ENCODE assay signal across 8 mouse cellular contexts in genomic region chr13:42867026-42867425, GRCm38 (mm10).
DNase-seq lines count a peak whose midpoint lies in the region; ATAC-seq and TF ChIP-seq lines count a peak whose summit lies in the region.

No protein-coding gene starts in this region.

- peak overlapping the region; percentile 91 for H3K4me2 ChIP-seq in heart, embryonic 15.5 days
- peak overlapping the region; percentile 44 for H3K4me2 ChIP-seq in liver, embryonic 14.5 days (ENCODE audit: low read depth)
- peak overlapping the region; percentile 84 for H3K4me2 ChIP-seq in stomach, embryonic 16.5 days (ENCODE audit: low read depth, low read length)

- no peak for TF ChIP-seq EP300 in liver, embryonic 14.5 days (IDR thresholded peaks at IDR 0.05; ENCODE audit: low read depth)

- 29% methylated on average over 6 of the region's 6 CpGs for WGBS in heart, embryonic 15.5 days
- 23% methylated on average over 6 of the region's 6 CpGs for WGBS in liver, embryonic 14.5 days (ENCODE audit: insufficient replicate concordance)
- WGBS in stomach, embryonic 16.5 days: 28% methylated on average over 6 of the region's 6 CpGs

- ATAC-seq in cerebellum, adult (ENCODE audit: insufficient number of reproducible peaks, low FRiP score, low TSS enrichment): no peak
- no peak for ATAC-seq in heart, embryonic 15.5 days (replicated peaks; ENCODE audit: insufficient number of reproducible peaks, insufficient read depth, low FRiP score, low read depth)
- ATAC-seq in liver, embryonic 14.5 days (ENCODE audit: insufficient read depth): no peak
- no peak for ATAC-seq in stomach, embryonic 16.5 days (ENCODE audit: insufficient read depth, low FRiP score)

- H3K27ac ChIP-seq in bone marrow macrophage, adult 2 months (ENCODE audit: insufficient read depth, low read depth, low read length): no peak overlapping the region
- H3K27ac ChIP-seq in heart, embryonic 15.5 days: no peak overlapping the region
- no peak overlapping the region for H3K27ac ChIP-seq in liver, embryonic 14.5 days
- H3K27ac ChIP-seq in stomach, embryonic 16.5 days (ENCODE audit: low read length): no peak overlapping the region

- peaks cover 2% of the 10 kb centered on the region; the same call in 1 of the 2 replicates for H3K4me1 ChIP-seq in bone marrow macrophage, adult 2 months (ENCODE audit: control insufficient read depth, insufficient read depth, low read length)
- H3K4me1 ChIP-seq in heart, embryonic 15.5 days (replicated peaks): peaks cover 8% of the 10 kb centered on the region; the same call in 1 of the 2 replicates
- no peaks in the 10 kb centered on the region for H3K4me1 ChIP-seq in liver, embryonic 14.5 days (replicated peaks; ENCODE audit: control insufficient read depth in 2 of 2, insufficient read depth in 2 of 2, low read length in 1 of 2)
- H3K4me1 ChIP-seq in stomach, embryonic 16.5 days (ENCODE audit: control insufficient read depth, insufficient read depth, low read length): peaks cover 5% of the 10 kb centered on the region; the same call in 1 of the 2 replicates

- DNase-seq in cerebellum, postnatal 14 days: peak; percentile 13 to 35
- no peak for DNase-seq in liver, embryonic 14.5 days (ENCODE audit: low read depth in 3 of 3, low spot score in 3 of 3)
- DNase-seq in retina, postnatal 1 day: no peak
- no peak for DNase-seq in gastrocnemius, adult 8-10 months (ENCODE audit: low spot score in 2 of 2)

- H3K4me3 ChIP-seq in bone marrow macrophage, adult 2 months (ENCODE audit: insufficient read depth, low read length): peak overlapping the region; percentile 64
- H3K4me3 ChIP-seq in heart, embryonic 15.5 days: peak overlapping the region; percentile 60
- no peak overlapping the region for H3K4me3 ChIP-seq in liver, embryonic 14.5 days (ENCODE audit: insufficient read depth in 1 of 2, low read depth in 2 of 2, low read length in 2 of 2)
- peak overlapping the region; percentile 56 for H3K4me3 ChIP-seq in stomach, embryonic 16.5 days (replicated peaks; ENCODE audit: low read length)

- no peaks in the 10 kb centered on the region for H3K27me3 ChIP-seq in heart, embryonic 15.5 days
- H3K27me3 ChIP-seq in liver, embryonic 14.5 days (ENCODE audit: control insufficient read depth, insufficient read depth, low read length): no peaks in the 10 kb centered on the region
- H3K27me3 ChIP-seq in stomach, embryonic 16.5 days (ENCODE audit: control insufficient read depth, insufficient read depth, low read length): no peaks in the 10 kb centered on the region

- TF ChIP-seq POLR2A in bone marrow macrophage, adult 2 months (IDR thresholded peaks at IDR 0.05; ENCODE audit: borderline replicate concordance, low read depth, low read length): no peak

- no peak for TF ChIP-seq CTCF in bone marrow macrophage, adult 2 months (IDR thresholded peaks at IDR 0.05; ENCODE audit: low read depth, low read length)
- no peak for TF ChIP-seq CTCF in liver, embryonic 14.5 days (IDR thresholded peaks at IDR 0.05; ENCODE audit: low read depth)

- H3K9ac ChIP-seq in heart, embryonic 15.5 days: peak overlapping the region; percentile 66
- no peak overlapping the region for H3K9ac ChIP-seq in liver, embryonic 14.5 days (replicated peaks)
- H3K9ac ChIP-seq in stomach, embryonic 16.5 days (ENCODE audit: low read length): peak overlapping the region; percentile 13; the same call in 1 of the 2 replicates

- H3K9me3 ChIP-seq in heart, embryonic 15.5 days (replicated peaks): no peaks in the 10 kb centered on the region
- H3K9me3 ChIP-seq in liver, embryonic 14.5 days (ENCODE audit: control insufficient read depth, low read length): no peaks in the 10 kb centered on the region
- H3K9me3 ChIP-seq in stomach, embryonic 16.5 days (replicated peaks; ENCODE audit: control insufficient read depth, low read length): no peaks in the 10 kb centered on the region

- H3K36me3 ChIP-seq in heart, embryonic 15.5 days: no peaks in the 10 kb centered on the region
- no peaks in the 10 kb centered on the region for H3K36me3 ChIP-seq in liver, embryonic 14.5 days (replicated peaks; ENCODE audit: control insufficient read depth, insufficient read depth, low read depth)
- H3K36me3 ChIP-seq in stomach, embryonic 16.5 days (ENCODE audit: control insufficient read depth, insufficient read depth, low read length): no peaks in the 10 kb centered on the region

Comparison
In these comparisons a context has a peak if more than half of its experiments do, and no peak if none do; other contexts are left out.
1. DNase-seq: peak in cerebellum, postnatal 14 days (2 of 2); none in liver, embryonic 14.5 days (0 of 3), retina, postnatal 1 day (single experiment) and gastrocnemius, adult 8-10 months (0 of 2).
2. H3K4me3 ChIP-seq: peak in bone marrow macrophage, adult 2 months (single experiment), heart, embryonic 15.5 days (single experiment) and stomach, embryonic 16.5 days (single experiment); none in liver, embryonic 14.5 days (0 of 2).
3. Peak in every context shown above with its lines, with median percentiles within 50 percentile points of each other: H3K4me2 ChIP-seq.